Comparison of ENCODE assay signal across 8 mouse cellular contexts in the genomic region with DNA sequence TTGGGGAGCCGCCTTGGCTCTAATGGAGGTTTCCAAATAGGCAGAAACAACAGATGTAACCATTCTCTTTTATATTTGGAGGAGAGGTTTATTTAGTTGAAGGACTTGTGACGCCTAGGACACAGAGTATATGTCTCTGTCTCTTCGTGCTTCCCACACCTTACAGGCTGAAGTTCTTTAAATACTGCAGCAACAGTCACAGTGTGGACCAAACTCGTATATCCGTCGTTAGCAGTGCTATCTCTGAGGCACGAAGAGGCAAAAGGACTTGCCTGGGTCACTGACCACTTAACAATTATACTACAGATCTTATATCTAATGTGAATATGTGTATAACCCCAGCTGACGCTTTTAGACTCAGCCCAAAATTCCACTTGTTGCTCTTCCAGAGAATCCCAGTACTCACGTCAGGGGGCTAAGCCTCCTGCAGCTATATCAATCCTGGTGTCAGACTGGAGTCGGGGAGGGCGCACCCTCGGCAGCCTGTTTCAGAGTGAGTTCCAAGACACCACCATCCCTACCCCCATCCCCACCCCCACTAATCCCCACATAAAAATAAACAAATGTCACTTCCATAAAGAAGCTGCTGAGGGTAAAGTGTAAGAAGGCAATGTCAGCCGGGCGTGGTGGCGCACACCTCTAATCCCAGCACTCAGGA. TPM values are rescaled to one million over a fixed set of nuclear protein-coding genes. Genes with fewer than 3 reads are reported as not detected.
DNase-seq lines count a peak whose midpoint lies in the region; ATAC-seq lines count a peak whose summit lies in the region.

No protein-coding gene starts in this region.

- peak overlapping the region; percentile 56 for H3K27ac ChIP-seq in forebrain, embryonic 16.5 days (ENCODE audit: low read length)
- peak overlapping the region; percentile 3; the same call in 1 of the 2 replicates for H3K27ac ChIP-seq in liver, embryonic 13.5 days

- H3K4me2 ChIP-seq in forebrain, embryonic 16.5 days (ENCODE audit: low read length) = peak overlapping the region; percentile 72
- peak overlapping the region; percentile 75 for H3K4me2 ChIP-seq in liver, embryonic 13.5 days

- H3K4me1 ChIP-seq in forebrain, embryonic 16.5 days (replicated peaks; ENCODE audit: control insufficient read depth, insufficient read depth, low read length) = peaks cover 10% of the 10 kb centered on the region
- peaks cover 12% of the 10 kb centered on the region for H3K4me1 ChIP-seq in liver, embryonic 13.5 days (replicated peaks)

- H3K36me3 ChIP-seq in forebrain, embryonic 16.5 days (ENCODE audit: control insufficient read depth, insufficient read depth) = no peaks in the 10 kb centered on the region; the same call in 1 of the 2 replicates
- 0 out of 2 replicates have a peak, but pooled peaks cover 2% of the 10 kb centered on the region for H3K36me3 ChIP-seq in liver, embryonic 13.5 days

- H3K9ac ChIP-seq in forebrain, embryonic 16.5 days (replicated peaks; ENCODE audit: low read depth, low read length) = peak overlapping the region; percentile 89
- H3K9ac ChIP-seq in liver, embryonic 13.5 days = peak overlapping the region; percentile 80

- WGBS in forebrain, embryonic 16.5 days = 35% methylated on average over 15 of the region's 15 CpGs
- WGBS in liver, embryonic 13.5 days (ENCODE audit: insufficient replicate concordance) = 34% methylated on average over 15 of the region's 15 CpGs

- H3K4me3 ChIP-seq in forebrain, embryonic 16.5 days (replicated peaks; ENCODE audit: low read length) = peak overlapping the region; percentile 93
- H3K4me3 ChIP-seq in liver, embryonic 13.5 days (replicated peaks) = peak overlapping the region; percentile 84

- ATAC-seq in forebrain, embryonic 16.5 days = peak; percentile 74
- peak; percentile 44 for ATAC-seq in liver, embryonic 13.5 days (ENCODE audit: low read depth)

- H3K9me3 ChIP-seq in forebrain, embryonic 16.5 days (ENCODE audit: control insufficient read depth, low read length) = no peaks in the 10 kb centered on the region
- no peaks in the 10 kb centered on the region for H3K9me3 ChIP-seq in liver, embryonic 13.5 days (replicated peaks)

- peak; percentile 15 for DNase-seq in kidney, adult 9 months
- DNase-seq in kidney, postnatal 25 days = no peak
- DNase-seq in R1 (ENCODE audit: low read depth, low spot score) = peak; percentile 54
- no peak for DNase-seq in liver, embryonic 13.5 days
- no peak for DNase-seq in ovary, postnatal 14 days (ENCODE audit: low spot score)
- no peak for DNase-seq in gastrocnemius, postnatal 10 days
- DNase-seq in thymus, postnatal 36 days = no peak

- H3K27me3 ChIP-seq in forebrain, embryonic 16.5 days (replicated peaks; ENCODE audit: control insufficient read depth, insufficient read depth, low read length) = no peaks in the 10 kb centered on the region
- H3K27me3 ChIP-seq in liver, embryonic 13.5 days = no peaks in the 10 kb centered on the region

RNA-seq across cellular contexts. Expression of gene Ccdc66, which starts 0.5 kb away (rescaled TPM):
- polyA plus RNA-seq in forebrain, embryonic 16.5 days (2015; fragmentation: Nextera tagmentation; extraction: Ambion mirVana) = 12.8 and 16.1 TPM in 2 replicates
- polyA plus RNA-seq in liver, embryonic 13.5 days (2015; fragmentation: Nextera tagmentation; extraction: Ambion mirVana) = 4.4 and 4.5 TPM in 2 replicates
- 10 to 100 TPM in 1 of 2 experiments, 1 to 10 TPM in 1; 8.3 to 10.4 TPM for total RNA-seq in gastrocnemius, postnatal 10 days (2021)

Comparison
In these comparisons a context has a peak if more than half of its experiments do, and no peak if none do; other contexts are left out.
1. DNase-seq: peak in kidney, adult 9 months (single experiment) and R1 (single experiment); none in kidney, postnatal 25 days (0 of 2), liver, embryonic 13.5 days (single experiment), ovary, postnatal 14 days (single experiment), gastrocnemius, postnatal 10 days (single experiment) and thymus, postnatal 36 days (0 of 2).